Mouse (Mus musculus) layer of hippocampus, adult 11-12 months (tissue): ENCODE data around the gene Sec23ip.

Source experiments
- DNase-seq: peaks from one replicate; pipeline ENCODE4 v3.0.0; 2022; ENCODE audit warnings: low spot score

The Sec23ip gene

GRCm38 (mm10) chr7:128781846-128782245, 37.1 kb downstream of the Sec23ip start:
- DNase-seq, result no peak

- DNase-seq, result no peak
These were observed 45.3 kb downstream of the Sec23ip start for GRCm38 (mm10) chr7:128790045-128790444.

- no peak for DNase-seq
These were observed 48.7 kb downstream of the Sec23ip start for GRCm38 (mm10) chr7:128793464-128793863.

GRCm38 (mm10) chr7:128824986-128825563, 80.3 kb downstream of the Sec23ip start:
- DNase-seq, result no peak

- no peak for DNase-seq
These were observed 87.8 kb downstream of the Sec23ip start for GRCm38 (mm10) chr7:128832455-128833081.

- no peak for DNase-seq
These were observed 88.5 kb downstream of the Sec23ip start for GRCm38 (mm10) chr7:128833196-128833595.
